Mouse (Mus musculus): ENCODE measurements around the gene Lrrc29. TPM values are rescaled to one million over a fixed set of nuclear protein-coding genes. Genes with fewer than 3 reads are reported as not detected.

The Lrrc29 gene
- polyA plus RNA-seq, 1 experiment from 2014 or later, result 0.83 TPM

MicroRNAs within 50 kb of the gene (microRNA counts, 519-probe panel; counts per million panel counts)
- 2,729 counts per million, percentile 32 among the panel's probes with 10 or more counts for microRNA mmu-miR-328

Small RNA genes lying within 50 kb of the gene (microRNA-seq; reads per million reads assigned to microRNA genes)
- gene Gm27320 (ENCODE audit: borderline number of aligned reads) (not detected), gene Mir328 (ENCODE audit: borderline number of aligned reads) (209 reads per million, percentile 53 among the genes with 10 or more reads in this experiment)

Other genes with a start within 250 kb of the Lrrc29 start
- not detected in 2 replicates for gene Ces3b, start 242.5 kb downstream of the Lrrc29 start, polyA plus RNA-seq (2014; fragmentation: Nextera tagmentation; extraction: Ambion mirVana)
- gene Ces4a, start 194.5 kb downstream of the Lrrc29 start, polyA plus RNA-seq (2014; fragmentation: Nextera tagmentation; extraction: Ambion mirVana), result not detected in 2 replicates
- gene Cbfb, start 155.6 kb downstream of the Lrrc29 start, polyA plus RNA-seq (2014; fragmentation: Nextera tagmentation; extraction: Ambion mirVana), result 119 and 139 TPM in 2 replicates
- gene D230025D16Rik, start 101.1 kb downstream of the Lrrc29 start, polyA plus RNA-seq (2014; fragmentation: Nextera tagmentation; extraction: Ambion mirVana), result 30.8 and 31.5 TPM in 2 replicates
- gene B3gnt9, start 71.1 kb downstream of the Lrrc29 start, polyA plus RNA-seq (2014; fragmentation: Nextera tagmentation; extraction: Ambion mirVana), result 2.3 and 3.3 TPM in 2 replicates
- gene Tradd, start 61.7 kb downstream of the Lrrc29 start, polyA plus RNA-seq (2014; fragmentation: Nextera tagmentation; extraction: Ambion mirVana), result 14.0 and 16.6 TPM in 2 replicates
- gene Fbxl8, start 61.6 kb downstream of the Lrrc29 start, polyA plus RNA-seq (2014; fragmentation: Nextera tagmentation; extraction: Ambion mirVana), result 1.2 and 2.0 TPM in 2 replicates
- gene Hsf4, start 56.5 kb downstream of the Lrrc29 start, polyA plus RNA-seq (2014; fragmentation: Nextera tagmentation; extraction: Ambion mirVana), result 0.13 TPM in 1 of 2 replicates, not detected in the other
- gene Nol3, start 50.1 kb downstream of the Lrrc29 start, polyA plus RNA-seq (2014; fragmentation: Nextera tagmentation; extraction: Ambion mirVana), result 0.84 and 1.2 TPM in 2 replicates
- gene 4931428F04Rik, start 36.4 kb downstream of the Lrrc29 start, polyA plus RNA-seq (2014; fragmentation: Nextera tagmentation; extraction: Ambion mirVana), result 23.6 and 25.2 TPM in 2 replicates
- gene Exoc3l, start 30.2 kb downstream of the Lrrc29 start, polyA plus RNA-seq (2014; fragmentation: Nextera tagmentation; extraction: Ambion mirVana), result 7.2 and 8.2 TPM in 2 replicates
- gene E2f4, start 28.6 kb downstream of the Lrrc29 start, polyA plus RNA-seq (2014; fragmentation: Nextera tagmentation; extraction: Ambion mirVana), result 103 and 110 TPM in 2 replicates
- 2.8 and 3.3 TPM in 2 replicates for gene Elmo3, start 20.7 kb downstream of the Lrrc29 start, polyA plus RNA-seq (2014; fragmentation: Nextera tagmentation; extraction: Ambion mirVana)
- 91.7 and 99.6 TPM in 2 replicates for gene Tmem208, start 76 bp upstream of the Lrrc29 start, polyA plus RNA-seq (2014; fragmentation: Nextera tagmentation; extraction: Ambion mirVana)
- gene Fhod1, start 21.7 kb upstream of the Lrrc29 start, polyA plus RNA-seq (2014; fragmentation: Nextera tagmentation; extraction: Ambion mirVana), result 1.8 and 2.6 TPM in 2 replicates
- 3.8 and 4.0 TPM in 2 replicates for gene Slc9a5, start 22.6 kb upstream of the Lrrc29 start, polyA plus RNA-seq (2014; fragmentation: Nextera tagmentation; extraction: Ambion mirVana)
- 0.28 and 0.29 TPM in 2 replicates for gene Plekhg4, start 47.0 kb upstream of the Lrrc29 start, polyA plus RNA-seq (2014; fragmentation: Nextera tagmentation; extraction: Ambion mirVana)
- gene Kctd19, start 87.2 kb upstream of the Lrrc29 start, polyA plus RNA-seq (2014; fragmentation: Nextera tagmentation; extraction: Ambion mirVana), result not detected in 2 replicates
- gene Lrrc36, start 87.3 kb upstream of the Lrrc29 start, polyA plus RNA-seq (2014; fragmentation: Nextera tagmentation; extraction: Ambion mirVana), result 0.39 and 0.49 TPM in 2 replicates
- gene Tppp3, start 145.2 kb upstream of the Lrrc29 start, polyA plus RNA-seq (2014; fragmentation: Nextera tagmentation; extraction: Ambion mirVana), result 49.5 and 59.1 TPM in 2 replicates
- 15.0 and 17.9 TPM in 2 replicates for gene Zdhhc1, start 170.6 kb upstream of the Lrrc29 start, polyA plus RNA-seq (2014; fragmentation: Nextera tagmentation; extraction: Ambion mirVana)
- gene Hsd11b2, start 192.5 kb upstream of the Lrrc29 start, polyA plus RNA-seq (2014; fragmentation: Nextera tagmentation; extraction: Ambion mirVana), result 11.9 and 12.6 TPM in 2 replicates
- gene Atp6v0d1, start 239.8 kb upstream of the Lrrc29 start, polyA plus RNA-seq (2014; fragmentation: Nextera tagmentation; extraction: Ambion mirVana), result 89.8 and 95.5 TPM in 2 replicates

Data from embryonic facial prominence, embryonic 11.5 days (tissue).